Mouse (Mus musculus) heart, adult 8-10 months (tissue): ENCODE data around the gene 4930455H04Rik. TPM values are rescaled to one million over a fixed set of nuclear protein-coding genes. Genes with fewer than 3 reads are reported as not detected.

Experiments
- DNase-seq: peaks from one replicate; pipeline ENCODE4 v3.0.0; 2022; ENCODE audit warnings: low spot score
- total RNA-seq, 4 experiments: library from RNA; stranded (reverse); gene quantifications; 2 replicates each; pipeline ENCODE4 v1.2.4; 2022

The 4930455H04Rik gene
- total RNA-seq, 4 experiments from 2014 or later = not detected

DNA sequence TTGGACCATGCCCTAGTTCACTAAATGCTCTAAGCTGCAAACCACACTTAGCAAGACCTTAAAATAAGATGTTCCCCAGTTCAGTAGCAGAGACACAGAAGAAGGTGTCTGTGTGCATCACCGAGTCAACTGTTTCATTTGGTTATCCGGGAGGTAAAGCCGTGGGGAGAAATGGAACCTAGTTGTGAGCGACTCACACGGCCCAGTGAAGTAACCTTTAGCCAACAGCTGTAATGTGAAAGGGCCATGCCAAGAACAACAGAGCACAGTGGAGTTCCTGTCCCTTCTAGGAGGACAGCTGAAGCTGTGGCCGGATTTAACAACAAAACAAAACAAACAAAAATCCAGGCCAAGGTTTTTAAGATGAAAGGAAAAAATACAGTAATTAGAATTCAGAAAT lies 1.3 kb upstream of the 4930455H04Rik start:
- peak; percentile 71 for DNase-seq

DNA sequence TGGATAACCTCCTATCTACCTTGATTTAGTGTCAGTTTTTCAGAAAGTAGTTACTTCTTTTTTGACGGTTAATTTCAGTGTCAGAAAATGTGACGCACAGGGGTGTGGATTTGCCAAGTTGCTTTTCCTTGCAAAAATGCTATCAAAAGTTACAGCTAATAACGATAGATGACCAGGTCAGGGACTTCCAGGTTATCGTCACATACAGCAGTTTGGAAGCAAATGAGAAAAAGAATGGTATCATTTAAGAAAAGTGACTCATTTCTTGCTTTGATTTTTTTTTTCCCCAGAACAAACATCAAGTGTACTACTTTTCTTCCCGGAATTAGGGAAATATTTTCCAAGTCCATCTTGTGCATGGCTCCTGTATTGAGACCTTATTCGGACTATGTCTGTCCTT lies 631 bp upstream of the 4930455H04Rik start:
- DNase-seq = no peak

DNA sequence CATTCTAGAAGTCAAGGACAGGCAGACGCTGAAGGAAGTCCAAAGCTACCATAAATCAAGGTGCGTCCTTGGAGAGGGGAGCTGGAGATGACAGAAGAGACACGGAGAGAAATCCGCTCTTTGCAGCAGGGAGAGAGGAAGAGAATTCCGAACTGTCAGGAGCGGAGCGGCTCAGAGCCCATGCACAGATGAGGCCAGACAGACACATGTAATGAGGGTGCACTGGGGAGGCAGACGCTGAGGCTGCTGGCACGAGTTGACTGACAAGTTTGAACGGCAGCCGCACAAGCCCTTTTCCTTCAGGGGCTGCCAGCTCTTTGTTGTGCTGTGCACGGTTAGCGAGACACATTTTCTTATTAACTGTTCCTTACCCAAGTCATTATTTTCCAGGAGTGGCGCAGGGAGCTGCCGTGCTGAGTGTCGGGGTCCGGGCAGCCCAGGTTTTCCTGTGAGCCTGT lies 502 bp downstream of the 4930455H04Rik start, which contains the start of gene Palmd:
Palmd (minus strand) TSS at position 448 of the 458 bp plus-strand sequence.
- DNase-seq = no peak

DNA sequence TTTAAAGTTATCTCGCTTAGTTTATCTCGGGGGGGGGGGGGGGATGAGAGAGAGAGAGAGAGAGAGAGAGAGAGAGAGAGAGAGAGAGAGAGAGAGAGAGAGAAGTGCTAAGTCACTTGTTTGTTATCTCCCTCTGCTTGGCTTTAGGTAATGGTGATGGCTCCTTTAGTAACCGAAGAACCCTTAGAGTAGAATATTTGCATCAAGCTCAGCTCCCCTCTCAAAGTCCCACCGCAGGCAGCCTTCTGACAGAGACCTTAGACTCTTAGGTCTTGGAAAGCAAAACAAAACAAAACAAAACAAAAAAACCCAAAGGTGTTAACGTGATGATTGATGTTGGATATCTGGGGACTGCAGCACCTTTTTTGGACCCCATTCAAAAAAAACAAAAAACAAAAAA lies 936 bp downstream of the 4930455H04Rik start:
- DNase-seq = no peak

DNA sequence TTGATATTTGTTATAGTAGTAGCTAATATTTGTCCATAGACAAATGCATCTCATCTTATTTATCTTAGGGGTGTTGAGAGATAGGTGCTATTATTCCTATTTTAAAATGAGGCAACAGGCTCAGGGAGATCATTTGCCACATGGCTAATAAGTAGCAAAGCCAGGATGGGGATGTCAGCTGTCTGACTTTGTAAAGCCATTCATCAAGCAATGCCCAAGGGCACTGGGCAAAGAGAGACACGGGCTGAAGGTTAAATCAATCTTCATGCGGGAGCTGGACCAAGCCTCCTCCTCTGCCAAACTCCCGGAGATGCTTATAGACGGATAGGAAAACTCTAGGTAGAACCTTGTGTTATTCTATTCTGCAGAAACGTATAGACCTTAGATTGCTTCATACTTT lies 1.7 kb downstream of the 4930455H04Rik start:
- DNase-seq = no peak

DNA sequence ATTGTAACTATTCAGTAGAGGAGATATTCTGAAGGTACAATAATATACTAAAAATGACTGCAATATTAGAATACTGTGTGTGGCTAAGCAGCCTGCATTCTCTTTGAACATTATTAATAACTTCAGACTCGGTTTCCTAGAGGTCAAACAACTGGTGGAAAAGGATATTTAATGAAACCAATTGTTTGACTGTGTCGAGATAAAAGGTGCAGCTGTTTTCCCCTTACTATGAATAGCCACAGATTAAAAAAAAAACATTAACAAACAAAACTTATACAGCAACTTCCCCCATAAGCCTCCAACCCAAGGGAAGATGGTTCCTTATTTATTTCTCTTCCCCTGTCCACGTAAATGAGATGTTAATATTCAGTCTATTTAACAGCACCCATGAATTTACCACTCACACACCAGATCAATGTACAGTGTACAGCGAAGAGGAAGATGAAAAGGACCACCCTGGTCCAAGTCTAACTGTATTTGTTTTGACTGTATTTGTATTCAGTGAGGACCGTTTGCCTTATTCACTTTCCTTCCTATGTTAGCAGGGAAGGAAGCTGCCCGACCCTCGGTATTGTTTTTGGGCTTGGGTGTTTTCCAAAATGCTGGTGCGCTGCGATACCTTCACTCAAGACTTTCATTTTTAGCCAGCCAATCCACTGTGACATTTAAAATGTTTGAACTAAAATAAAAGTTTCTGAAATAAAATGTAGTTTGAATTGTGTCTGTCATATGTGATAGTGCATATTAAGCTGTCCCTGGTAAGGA lies 13.9 kb downstream of the 4930455H04Rik start:
- peak; percentile 57 for DNase-seq

DNA sequence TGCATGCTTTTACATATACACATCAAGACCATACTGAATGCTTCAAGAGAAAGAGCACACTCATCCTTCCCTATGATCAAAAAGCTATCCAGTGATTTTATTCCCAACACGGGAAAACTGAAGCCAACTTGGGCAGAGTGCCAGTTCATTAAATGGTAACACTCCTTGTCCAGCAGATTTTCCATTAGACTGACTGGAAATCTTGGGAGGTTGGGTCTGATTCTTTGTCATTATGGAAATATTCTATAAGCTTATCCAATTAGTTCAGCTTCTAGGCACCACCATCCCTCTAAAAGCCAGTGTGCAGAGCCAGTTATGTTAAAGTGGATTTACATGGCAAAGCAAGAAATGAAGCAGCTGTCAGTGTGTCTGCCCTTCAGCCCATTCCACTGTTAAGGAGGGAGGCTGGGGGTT lies 17.0 kb downstream of the 4930455H04Rik start:
- DNase-seq = no peak

DNA sequence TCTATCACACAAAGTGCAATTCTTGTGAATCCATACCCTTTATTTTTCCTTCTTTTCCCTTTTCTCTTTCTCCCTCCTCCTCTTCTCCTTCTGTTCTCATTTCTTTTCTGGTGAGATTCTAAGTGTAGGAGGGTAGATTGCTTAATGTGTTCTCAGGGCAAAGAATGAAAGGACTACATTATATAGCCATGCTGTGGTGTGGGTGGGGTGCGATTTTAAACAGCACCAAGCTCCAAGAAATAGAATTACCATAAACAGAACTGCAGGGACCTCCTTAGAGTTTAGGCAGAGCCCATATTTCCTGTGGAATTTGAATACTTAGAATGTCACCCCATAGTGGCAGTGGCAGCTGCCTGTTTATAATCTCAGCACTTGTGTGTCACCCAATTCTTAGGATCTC lies 17.7 kb downstream of the 4930455H04Rik start:
- no peak for DNase-seq

DNA sequence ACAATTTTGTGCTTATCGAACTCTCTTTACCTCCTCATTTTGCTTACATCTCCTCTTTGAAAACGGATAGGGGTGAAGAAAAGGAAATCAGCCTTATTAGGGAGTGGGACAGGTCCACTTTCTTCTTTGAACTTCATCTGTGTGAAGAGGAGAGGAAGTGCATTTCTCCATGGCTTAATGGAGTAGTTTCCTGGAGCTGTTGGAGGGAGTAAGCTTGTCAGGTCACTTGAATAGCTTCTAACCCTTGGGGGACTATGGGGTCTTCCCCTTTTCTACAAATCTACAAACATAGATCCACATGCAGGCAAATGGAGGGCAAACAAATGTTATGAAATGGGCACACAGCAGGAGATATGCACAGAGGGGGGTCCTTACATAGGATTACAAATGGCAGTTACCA lies 18.4 kb downstream of the 4930455H04Rik start:
- DNase-seq = no peak

DNA sequence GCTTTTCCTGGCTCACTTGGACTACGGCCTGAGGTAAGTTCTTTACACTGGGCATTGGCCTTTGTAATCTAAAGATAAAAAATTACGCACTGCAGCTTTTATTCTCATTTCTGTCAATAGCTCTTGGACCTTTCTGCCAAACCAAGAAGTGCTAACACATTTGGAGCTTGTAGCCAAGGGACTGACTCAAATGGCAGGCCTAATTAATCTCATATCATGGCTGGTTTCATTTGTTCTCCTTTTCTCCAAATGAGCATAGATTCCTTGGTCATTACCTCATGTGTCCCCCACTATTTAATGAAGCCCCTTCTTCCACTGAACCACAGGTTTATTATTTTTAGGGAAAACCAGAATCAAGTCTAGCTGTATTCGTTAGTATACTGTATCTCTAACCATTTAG lies 20.2 kb downstream of the 4930455H04Rik start:
- DNase-seq = no peak

DNA sequence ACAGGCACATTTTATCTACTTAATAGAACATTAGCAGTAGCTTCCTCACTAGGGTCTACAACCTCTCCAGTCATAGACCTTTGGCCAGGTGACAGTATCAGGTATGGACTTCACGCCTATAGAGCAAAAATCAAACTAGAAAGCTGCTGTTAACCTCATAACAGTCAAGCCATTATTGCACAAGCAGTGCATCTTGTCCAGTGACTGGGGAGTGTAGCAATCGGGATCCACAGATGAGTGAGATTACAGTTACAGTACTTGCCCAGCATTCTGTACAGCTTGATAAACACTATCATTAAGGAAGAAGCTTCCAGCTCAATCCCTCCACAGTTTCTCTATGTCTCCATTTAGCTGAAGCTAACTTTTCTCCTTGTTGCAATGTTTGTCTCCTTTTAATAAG lies 23.1 kb downstream of the 4930455H04Rik start:
- no peak for DNase-seq

DNA sequence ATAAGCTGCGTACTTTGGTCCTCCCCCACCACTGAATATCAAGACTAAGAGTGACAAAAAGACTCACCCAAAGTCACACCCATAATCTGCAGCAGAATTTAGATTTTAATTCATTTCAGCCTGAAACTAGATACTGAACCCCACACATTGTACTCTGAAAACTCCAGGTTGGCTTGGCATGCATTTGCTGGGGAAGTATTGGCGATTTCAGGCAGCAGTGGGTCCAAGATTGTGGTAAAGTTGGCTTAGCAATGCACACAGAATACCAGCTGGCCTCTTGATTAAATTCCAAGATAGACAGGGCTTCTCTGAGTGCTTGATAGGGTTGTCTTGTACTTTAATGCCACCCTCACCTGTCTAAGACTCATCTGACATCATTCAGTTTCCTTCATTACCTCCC lies 24.9 kb downstream of the 4930455H04Rik start:
- DNase-seq = no peak

DNA sequence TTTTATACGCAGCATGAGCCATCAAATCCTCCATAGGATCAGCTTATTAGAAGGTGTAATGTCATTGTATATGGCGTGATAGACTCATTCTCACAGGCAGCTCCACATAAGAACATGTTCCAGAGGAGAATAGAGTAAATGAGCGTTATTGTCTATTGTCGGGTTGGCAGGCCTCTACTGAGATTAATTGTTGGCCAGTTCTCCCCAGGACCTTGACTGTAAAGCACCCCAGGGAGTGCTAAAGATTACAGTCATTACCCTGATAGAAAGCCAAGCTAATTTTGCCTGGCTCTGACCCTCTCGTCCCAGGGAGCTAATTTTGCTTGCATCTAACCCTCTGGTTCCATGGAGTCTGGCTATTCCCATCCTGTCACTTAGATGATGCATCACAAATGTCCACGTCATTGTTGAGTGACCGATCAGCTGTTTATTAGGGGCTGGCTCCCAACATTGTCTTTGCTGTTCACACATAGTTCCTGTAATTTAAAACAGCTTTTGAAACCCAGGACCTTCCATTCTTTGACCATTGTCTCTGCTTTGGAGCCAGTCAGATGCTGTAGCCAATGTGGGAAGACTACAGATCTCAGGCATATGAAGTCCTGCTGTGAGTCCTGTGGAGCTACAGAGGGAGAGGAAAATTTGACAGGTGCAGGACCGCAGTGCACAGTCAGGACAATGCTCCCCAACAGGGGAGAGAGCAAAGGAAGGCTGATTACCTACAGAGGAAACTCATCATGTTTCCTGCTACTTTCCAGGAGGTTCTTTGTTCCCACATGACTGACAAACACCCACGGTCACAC lies 33.8 kb downstream of the 4930455H04Rik start:
- DNase-seq = no peak

DNA sequence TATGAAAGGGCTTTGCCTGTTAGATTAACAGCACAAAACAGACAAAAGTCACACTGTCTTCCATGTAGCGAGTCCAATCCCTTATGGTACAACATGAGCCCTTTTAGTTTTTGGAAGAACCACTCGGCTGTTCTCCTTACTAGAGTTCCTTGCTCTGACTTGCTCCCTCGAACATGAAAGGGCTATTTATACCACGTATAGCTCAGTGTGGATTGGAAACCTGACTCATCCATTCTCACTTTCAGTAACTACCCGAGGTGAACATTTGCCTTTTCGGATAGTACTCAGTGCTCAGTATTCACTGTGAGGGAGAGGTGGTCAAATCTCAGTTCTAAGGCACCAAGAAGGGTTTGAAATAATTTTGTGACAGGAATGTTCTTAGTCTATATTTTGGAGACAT lies 35.3 kb downstream of the 4930455H04Rik start:
- no peak for DNase-seq

DNA sequence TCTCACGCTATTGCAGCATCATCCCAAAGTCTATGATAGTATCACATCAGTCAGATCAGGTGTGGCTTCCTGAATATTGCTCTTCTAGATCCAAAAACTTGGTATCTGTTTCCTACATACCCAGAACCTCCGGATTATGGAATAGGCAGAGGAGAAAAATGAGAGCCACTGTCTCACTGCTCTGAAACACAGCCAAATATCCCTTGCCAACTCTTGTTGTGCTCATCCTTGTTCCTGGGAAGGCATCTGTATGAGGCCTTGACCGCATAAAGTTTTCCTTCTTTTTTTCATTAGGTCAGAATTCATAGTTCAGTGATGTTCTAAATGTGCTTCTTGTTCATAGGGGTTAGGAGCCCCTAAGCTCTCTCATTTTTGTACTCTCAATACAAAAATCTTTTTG lies 38.6 kb downstream of the 4930455H04Rik start:
- DNase-seq = no peak

DNA sequence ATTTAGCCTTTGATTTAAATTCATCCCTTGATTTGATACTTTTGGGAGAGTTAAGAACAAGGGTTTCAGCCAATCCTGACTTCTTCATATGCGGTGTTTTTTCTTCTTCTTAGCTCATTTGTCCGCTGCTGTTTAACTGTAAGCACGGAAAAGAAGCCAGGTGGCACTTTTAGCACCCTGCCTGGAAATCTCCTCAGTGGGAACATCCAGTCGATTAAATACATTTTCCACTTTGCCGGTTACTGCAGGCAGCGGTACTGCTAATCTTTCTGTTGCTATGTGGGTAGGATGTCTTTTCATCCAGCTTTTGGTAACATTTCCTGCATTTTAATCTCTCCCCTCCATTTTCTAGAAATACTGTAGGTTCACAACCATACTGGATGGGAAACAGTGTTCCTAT lies 39.3 kb downstream of the 4930455H04Rik start:
- no peak for DNase-seq

DNA sequence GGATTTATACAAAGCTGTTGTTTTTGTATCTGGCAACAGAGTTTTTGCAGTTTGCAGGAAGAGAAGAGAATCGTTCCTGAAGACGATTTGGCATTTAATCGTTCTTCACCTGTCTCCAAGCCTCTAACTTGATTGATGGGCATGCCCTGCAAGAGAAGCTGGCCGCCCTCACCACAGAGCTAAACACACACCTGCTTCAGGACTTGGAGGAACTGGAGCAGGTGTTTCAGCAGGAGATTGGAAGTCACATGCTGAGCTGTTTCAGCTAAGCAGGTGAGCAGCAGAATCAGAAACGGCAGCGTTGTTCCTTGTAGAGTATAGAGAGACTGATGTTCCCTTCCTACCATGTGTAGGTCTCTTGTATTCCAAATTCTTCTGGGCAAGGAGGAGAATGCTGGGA lies 42.1 kb downstream of the 4930455H04Rik start:
- DNase-seq = no peak

DNA sequence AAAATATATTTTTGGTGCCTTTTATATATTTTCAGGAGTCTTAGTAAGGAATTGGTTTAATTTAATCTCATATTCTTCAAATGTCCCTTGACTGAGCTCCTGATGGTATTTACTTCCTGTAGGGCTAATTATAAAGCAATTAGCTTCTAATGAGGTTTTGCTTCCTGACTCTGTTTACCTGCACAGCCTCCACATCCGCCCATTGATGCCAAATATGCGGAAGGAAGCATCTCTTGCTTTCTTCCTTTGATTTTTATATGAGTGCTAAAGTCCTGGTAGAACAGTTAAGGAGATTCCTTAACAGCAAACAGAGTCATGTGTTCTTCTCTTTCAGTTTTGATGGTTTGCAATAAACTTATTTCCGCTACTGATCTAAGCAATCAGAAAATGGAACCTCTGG lies 52.3 kb downstream of the 4930455H04Rik start:
- peak; percentile 78 for DNase-seq

DNA sequence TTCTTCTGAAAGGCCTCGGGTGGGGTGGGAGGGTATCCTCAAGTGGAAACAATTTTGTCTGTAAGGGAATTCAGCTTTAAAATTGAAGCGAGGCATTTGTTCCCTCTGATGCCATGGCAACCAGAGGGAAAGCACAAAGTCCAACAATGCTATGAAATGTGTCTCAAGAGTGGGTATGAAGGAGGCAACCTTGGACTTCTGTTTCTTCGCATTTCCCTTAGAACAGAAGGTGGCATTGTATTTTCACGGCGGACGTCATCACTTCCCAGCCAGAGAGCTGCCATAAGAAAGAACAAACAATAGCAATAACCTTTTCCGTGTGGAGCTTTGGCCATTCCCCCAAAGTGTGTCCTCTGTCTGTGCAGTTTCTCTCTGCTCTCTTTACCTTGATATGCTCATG lies 53.8 kb downstream of the 4930455H04Rik start:
- DNase-seq = no peak

DNA sequence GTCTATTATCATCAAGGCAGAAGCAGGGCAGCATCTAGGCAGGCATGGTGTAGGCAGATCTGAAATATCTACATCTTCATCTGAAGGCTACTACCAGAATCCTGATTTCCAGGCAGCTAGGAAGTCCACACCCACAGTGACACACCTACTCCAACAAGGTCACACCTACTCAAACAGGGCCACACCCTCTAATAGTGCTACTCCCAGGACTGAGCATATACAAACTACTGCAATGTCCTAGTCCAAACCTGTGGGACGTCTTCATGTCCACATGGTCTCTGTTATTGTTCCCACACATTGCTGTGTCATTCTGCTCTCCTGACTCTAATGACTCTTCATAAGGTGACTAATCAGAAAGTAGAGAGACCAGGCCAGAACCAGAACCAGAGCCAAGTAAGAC lies 56.0 kb downstream of the 4930455H04Rik start:
- no peak for DNase-seq

DNA sequence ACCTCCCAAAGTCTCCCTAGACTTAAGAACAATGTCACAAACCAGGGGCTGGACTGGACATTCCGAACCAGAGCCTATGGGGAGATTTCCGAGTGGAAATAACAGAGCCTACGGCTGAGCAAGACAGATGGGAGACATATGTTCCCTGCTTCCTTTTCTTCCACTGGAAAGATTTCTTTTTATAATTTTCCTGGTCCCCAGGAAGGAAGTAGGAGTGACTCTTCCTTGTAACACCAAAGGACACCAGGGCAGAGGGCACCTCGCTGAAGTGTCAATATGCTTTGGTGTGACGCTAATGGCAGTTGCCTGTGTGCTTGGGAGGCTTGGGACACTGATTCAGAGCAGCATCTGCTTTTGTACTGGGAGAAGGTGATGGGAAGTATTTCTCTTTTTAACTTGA lies 56.5 kb downstream of the 4930455H04Rik start:
- DNase-seq = peak; percentile 30

DNA sequence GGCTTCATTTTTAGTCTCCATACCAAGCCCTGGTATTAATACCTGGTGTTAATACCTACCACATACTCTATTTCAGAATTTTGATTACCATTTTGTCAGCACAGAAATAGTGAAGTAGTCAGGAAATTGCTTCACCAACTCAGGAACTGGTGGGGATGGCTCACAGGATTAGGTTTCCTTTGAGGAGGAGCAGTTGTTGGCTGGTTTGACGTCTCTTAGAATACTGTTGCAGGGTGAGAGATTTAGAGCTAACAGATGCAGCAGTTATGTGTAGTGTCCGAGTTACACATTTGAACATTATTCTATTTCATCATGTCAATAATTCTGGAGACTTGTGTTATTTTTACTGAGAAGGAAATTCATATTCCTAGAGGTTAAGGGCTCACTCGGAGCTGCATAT lies 57.4 kb downstream of the 4930455H04Rik start:
- DNase-seq = no peak
